Mouse (Mus musculus): ENCODE data around the gene Plcl2. TPM values are rescaled to one million over a fixed set of nuclear protein-coding genes. Genes with fewer than 3 reads are reported as not detected.
"Not testable (repeated sequence)": the region's sequence is repeated elsewhere in the genome, so short reads cannot be mapped to it uniquely, and the experiment has no call there.

The Plcl2 gene
- total RNA-seq, 4 experiments from 2014 or later, result 81.9 to 98.5 (median 91.1) TPM

DNA sequence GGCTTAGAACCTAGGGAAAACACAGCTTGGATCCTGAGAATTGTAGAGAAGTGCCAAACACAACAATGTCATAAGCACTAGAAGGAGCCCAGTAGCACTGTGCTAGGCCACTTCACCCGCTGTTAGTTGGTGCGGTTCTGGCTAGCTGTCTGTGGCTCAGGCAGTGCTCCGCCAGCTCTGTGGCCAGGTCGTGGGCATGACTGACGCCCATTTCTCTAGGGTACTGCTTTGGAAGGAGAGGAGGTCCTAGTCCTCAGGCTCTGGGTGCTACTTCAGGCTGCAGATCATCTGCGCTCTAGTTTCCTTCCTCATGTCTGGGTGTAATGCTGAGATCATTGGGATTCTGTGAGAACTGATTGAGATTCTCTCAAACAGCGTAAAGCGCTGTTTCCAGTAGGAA is 20.9 kb downstream of the Plcl2 start:
- no peak for DNase-seq (ENCODE audit: low spot score in 2 of 2)

DNA sequence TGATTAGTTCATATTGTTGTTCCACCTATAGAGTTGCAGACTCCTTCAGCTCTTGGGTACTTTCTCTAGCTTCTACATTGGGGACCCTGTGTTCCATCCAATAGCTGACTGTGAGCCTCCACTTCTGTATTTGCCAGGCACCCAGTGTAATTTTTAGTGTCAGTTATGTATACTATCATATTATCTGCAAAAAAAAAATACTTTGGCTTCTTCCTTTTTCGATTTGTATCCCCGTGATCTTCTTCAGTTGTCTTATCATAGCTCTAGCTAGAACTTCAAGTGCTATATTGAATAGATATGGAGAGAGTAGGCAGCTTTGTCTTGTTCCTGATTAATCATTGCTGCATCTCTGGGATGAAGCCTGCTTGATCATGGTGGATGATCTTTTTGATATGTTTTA is 25.7 kb downstream of the Plcl2 start:
- not testable (repeated sequence) for DNase-seq (ENCODE audit: low spot score in 2 of 2)

DNA sequence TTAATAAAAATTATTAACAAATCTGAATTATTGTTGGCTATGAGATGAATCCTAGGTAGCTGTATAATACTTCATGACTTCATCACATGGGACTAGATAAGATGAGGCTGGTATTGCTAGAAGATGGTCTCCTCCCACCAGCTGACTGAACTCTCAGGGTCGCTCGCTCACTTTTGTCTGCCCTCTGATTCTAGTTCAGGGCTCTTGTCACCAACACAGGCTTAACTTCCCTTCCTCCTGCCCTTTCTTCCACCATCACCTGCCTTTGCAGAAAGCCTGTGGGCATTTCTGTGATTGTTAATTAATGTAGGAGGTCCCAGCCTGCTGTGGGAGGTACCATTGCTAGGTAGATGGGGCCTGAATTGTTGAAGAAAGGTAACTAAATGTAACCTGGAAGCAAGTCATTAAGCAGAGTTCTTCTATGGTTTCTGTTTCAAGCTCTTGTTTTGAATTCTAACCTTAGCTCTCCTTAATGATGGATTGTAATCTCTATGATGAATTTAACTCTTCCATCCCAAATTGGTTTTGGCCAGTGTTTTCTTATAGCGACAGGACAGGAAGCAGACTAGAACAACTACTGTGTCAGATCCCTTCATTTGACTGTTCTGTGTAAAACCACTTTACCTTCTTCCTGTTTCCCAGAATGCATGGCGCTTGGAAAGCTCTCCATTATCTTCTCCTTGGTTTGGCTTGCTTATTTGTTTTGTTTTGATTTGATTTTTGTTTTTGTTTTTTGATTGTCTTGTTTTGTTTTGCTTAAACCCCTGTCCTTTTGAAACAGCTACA is 27.4 kb downstream of the Plcl2 start:
- DNase-seq (ENCODE audit: low spot score in 2 of 2), result no peak

DNA sequence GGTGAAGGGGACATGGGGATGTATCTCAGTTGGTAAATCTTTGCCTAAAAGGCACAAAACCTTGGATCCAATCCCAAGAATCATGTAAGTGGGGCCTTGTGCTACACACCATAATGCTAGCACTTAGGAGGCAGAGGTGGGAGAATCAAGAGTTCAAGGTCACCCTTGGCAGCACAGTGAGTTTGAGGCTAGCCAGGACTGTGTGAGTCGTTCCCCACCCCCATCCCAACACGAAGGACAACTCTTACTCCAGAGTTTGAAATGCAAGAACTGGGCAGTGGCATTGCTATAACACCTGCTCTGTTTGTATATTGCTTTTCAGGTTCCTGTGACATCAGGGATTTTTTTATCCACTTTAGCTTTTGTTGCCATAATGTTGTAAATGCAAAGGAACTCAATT is 28.6 kb downstream of the Plcl2 start:
- no peak for DNase-seq (ENCODE audit: low spot score in 2 of 2)

DNA sequence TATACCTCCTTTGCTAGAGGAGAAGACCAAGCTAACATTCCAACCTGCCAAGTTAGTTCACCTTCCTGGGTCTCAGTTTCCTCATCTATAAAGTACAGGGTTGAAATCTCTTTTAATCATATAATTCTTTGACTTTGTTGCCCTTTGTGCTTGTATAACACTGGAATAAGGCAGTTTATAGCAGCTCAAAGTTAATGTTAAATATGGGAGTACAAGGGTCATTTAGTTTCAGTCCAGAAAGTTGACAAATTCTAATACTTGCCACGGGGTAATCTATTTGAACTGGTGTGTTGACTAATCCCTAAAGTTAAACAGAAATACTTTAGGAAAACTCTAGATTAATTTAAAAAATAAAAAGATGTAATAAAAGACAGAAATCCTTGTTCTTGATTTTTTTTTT is 35.7 kb downstream of the Plcl2 start:
- DNase-seq (ENCODE audit: low spot score in 2 of 2), result no peak

DNA sequence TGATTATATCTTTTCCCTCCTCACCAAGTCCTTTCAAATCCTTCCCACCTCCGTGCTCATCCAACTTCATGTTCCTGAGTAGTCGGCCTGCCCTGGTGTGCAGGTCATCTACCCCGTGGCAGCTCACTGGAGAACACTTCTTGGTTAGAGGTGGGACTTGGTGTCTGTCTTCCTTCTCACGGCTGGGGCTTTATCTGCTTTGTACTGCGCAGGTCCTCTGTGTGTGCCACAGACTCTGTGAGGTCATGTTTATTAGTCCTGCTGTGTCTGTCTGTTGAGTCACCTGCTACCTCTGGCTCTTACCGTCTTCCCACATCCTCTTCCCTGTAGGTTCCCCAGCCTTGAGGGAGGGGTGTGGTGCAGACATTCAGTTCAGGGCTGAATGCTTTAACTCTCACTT is 36.1 kb downstream of the Plcl2 start:
- DNase-seq (ENCODE audit: low spot score in 2 of 2), result no peak

DNA sequence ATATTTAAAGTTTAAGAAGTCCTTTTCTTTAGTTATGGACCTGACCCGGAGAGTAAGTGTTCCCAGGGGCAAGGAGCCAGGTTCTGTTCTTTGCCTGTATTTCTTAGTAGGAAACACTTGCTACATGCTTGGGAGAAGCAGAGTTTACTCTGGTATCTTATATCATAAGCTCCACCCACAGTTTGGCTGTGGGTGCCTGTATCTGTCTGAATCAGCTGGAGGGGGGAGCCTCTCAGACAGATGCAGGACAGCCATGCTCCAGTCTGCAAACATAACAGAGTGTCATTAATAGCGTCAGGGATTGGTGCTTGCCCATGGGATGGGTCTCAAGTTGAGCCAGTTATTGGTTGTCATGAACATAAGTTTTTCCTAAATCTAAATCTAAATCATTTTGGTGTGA is 42.9 kb downstream of the Plcl2 start:
- no peak for DNase-seq (ENCODE audit: low spot score in 2 of 2)

DNA sequence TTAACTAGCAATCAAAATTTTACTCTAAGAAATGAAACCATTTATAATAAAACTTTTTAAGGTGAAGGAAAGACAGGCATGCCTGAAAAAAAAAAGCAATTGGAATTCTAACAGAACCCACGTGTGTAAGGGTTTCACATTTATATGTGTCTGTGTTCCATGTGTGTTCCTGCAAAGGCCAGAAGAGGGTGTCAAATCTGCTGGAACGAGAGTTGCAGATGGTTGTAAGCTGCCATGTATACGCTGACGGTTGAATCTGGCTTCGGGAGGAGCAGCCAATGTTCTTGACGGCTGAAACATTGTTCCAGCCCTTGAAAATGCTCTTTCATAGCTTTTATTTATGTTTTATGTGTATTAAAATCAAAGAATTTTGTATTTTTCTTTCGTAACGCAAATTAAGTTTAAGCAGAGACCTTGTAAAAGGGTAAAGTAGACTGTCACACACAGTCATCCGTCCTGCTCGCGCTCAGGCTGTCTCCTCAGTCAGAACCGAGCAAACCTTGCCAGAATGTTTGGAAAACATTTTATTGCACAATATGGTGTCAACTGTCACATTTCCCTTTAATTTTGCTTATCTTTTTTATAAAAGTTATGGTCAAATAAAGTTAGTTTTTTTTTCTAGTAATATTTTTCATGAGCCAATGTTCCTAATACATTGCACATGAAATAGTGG is 48.5 kb downstream of the Plcl2 start:
- no peak for DNase-seq (ENCODE audit: low spot score in 2 of 2)

DNA sequence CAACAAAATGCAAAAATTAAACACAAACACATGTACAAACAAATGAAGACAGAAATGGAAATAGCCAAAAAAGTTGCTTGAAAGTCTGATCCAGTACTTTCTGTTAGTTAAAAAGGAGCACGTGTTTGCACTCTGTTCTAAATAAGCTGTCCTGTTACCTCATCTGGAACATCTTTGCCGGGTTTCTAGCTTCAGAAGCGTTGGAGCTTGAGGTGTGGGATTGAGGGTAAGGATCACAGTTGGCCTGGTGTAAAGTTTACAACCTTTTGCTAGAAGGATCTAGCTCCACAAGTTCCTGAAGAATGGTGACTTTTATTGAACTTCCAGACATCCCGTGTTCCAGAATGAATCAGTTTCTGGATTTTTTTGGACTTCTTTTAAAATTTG is 49.0 kb downstream of the Plcl2 start:
- DNase-seq (ENCODE audit: low spot score in 2 of 2), result no peak

DNA sequence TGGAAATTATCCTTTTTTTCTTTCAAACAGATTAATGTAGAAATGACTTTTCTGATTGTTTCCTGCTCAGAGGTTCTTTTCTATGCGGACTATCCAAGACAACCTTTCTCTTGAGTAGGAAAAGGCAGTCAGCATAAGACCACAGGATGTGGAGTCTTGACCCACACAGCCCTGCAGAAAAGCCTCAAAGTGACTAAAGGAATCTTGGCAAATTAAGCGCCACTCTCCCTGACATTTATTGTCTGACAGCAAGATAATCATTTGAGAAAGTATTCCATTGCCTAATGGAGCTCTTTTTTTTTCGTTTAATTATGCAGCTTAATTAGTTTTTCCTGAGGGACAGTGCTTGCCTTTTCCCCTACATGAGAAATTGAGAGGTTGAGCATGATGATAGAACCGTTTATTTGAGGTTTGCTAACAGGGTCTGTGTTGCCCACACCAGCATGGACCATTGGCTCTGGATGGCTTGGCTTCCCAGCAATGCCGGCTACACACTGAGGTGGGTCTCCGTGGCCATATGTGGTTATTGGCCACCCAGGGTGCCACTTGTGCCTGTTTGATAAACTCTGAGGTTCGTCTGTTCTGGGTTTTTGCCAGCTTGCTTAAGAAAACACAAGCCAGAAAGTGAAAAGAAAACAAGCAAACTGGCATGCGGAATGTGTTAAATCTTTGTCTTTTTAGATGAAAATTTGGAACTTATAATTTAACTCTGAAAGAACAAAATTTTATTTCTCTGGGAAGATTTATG is 56.3 kb downstream of the Plcl2 start:
- no peak for DNase-seq (ENCODE audit: low spot score in 2 of 2)

DNA sequence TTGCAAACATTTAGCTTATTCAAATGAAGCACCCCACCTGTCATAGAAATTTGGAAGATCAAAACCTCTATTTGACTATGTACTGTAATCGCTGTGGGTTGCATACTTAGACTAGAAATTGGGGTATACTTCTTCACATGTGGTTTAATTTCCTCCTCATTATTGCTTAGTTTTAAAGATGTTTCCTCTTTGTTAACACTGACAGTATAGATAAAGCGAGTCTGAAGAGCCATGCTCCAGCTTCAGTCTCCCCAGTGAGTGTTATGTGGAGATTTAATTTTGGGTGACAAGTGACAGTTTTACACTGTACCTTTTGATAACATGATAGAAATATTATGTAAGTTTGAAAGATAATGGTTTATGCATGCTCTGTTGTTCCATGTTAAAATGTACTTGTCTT is 59.6 kb downstream of the Plcl2 start:
- no peak for DNase-seq (ENCODE audit: low spot score in 2 of 2)

DNA sequence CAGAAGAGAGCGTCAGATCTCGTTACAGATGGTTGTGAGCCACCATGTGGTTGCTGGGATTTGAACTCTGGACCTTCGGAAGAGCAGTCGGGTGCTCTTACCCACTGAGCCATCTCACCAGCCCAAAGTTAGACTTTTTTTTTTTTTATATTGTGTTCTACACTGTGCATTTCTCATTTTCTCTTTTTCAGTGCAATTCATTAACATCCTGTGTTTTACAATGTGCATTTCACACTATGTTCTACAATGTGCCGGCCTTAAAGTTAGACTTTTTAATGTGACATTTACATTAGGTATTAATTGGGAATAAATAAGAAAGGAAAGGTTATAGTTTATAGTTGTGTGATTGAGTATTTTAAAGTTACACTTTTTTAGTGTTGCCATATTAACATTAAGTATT is 61.0 kb downstream of the Plcl2 start:
- DNase-seq (ENCODE audit: low spot score in 2 of 2), result not testable (repeated sequence)

DNA sequence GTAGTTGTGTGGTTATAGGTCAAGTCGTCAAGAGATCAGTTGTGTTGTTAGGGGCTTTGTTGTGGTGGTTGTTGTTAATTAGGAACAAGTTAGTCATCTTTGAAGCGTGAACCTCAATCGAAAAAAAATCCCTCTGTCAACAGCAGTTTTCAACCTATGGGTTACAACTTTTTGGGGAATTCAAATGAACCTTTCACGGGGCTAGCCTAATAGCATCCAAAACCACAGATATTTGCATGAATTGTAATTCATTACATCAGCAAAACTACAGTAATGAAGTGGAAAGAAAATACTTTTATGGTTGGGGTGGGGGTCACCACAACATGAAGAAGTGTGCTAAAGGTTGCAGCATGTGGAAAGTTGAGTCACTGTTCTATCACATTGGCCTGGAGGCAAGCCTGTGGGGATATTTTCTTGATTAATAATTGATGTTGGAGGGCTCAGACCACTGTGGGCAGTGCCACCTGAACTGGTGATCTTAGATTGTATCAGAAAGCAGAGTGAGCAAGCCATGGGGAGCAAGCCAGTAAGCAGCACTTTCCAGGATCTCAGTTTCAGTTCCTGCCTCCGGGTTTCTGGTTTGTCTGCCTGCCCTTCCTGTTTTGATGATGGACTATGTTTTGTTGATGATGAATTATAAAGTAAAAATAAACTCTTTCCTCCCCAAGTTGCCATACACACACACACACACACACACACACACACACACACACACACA is 61.6 kb downstream of the Plcl2 start:
- no peak for DNase-seq (ENCODE audit: low spot score in 2 of 2)

DNA sequence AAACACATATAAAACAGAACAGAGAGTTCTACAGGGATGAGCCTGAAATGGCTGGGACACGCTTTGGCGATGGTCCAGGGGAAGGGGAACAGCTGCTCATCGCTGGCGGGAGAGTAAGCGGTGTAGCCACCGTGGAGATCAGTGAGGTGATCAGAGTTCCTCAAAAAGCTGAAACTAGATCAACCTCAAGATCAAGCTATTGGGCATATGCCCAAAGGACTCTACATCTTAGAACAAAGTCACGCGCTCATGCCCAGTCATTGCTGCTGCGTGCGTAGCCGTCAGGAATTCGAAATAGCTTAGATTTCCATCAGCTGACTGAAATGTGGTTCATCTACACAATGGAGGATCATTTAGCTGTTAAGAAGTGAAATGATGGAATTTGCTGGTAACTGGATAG is 65.0 kb downstream of the Plcl2 start:
- DNase-seq (ENCODE audit: low spot score in 2 of 2), result no peak

DNA sequence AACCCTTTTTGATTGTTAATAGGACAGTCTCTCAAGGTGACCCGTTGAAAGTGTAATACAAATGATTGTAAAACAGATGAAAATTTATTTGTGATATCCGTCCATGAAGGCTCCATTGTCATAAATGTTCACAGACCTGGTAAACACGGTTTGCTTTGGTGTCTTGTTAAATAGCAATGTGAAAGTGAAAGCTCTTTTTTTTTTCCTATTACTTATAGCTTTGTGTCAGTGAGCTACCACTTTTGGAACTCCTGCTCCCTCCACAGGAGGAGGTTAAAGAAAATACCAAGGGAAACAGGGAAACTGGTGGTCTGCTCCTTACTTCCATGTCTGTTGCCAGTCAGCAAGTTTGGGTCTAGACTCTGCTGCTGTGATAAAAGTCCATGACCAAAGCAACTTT is 71.2 kb downstream of the Plcl2 start:
- DNase-seq (ENCODE audit: low spot score in 2 of 2), result no peak

DNA sequence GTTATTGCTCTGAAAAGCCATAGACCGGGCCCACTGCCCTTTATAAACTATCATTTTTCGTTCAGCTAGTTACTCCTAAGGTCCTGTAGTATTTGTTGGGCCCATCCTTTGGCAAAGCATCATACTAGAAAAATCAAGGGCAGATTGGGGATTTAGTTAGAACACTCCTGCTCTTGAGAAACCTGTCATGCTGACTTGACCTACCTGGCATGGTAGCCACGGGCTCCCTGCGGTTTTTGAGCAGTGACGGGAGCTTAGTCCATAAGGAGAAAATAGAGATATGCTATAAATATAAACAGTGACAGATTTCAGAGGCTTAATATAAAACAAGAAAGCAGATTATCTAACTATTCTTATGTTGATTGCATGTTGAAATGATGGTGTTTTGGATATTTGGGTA is 77.6 kb downstream of the Plcl2 start:
- DNase-seq (ENCODE audit: low spot score in 2 of 2), result no peak

DNA sequence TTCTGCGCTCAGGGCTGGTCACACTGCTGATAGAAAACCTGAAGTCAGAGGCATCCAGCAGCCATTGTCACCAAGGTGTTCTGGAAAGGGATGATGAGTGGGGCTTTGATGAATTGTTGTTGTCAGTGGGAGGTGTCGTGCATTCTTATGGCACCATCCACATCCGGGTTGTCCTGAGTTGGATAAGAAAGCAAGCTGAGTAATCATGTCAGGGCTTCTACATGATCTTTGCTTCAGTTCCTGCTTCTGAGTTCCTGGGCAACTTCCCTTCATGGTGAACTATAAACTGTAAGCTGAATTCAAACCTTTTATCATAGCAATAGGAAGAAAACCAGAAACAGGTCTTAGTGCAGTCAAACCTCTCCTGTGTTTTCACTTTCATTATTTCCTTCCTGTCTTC is 78.7 kb downstream of the Plcl2 start:
- no peak for DNase-seq (ENCODE audit: low spot score in 2 of 2)

DNA sequence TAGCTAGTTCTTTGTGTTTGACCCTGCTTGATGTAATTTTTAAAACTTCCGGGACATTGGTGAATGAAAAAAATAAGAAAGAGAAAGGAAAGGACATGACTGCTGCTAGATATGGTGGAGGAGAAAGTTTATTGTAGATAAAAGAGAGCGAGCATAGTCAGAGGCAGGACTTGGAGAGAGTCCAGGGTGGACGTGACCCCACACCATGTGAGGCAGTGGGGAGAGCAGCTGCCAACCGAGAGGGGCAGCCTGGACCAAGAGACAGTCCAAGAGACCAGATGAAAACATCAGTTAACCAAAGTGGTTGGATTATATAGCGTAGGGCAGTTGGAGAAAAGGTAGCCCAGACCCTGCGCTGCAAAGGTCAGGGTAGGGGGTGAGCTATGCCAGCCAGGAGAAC is 91.0 kb downstream of the Plcl2 start:
- DNase-seq (ENCODE audit: low spot score in 2 of 2), result no peak

DNA sequence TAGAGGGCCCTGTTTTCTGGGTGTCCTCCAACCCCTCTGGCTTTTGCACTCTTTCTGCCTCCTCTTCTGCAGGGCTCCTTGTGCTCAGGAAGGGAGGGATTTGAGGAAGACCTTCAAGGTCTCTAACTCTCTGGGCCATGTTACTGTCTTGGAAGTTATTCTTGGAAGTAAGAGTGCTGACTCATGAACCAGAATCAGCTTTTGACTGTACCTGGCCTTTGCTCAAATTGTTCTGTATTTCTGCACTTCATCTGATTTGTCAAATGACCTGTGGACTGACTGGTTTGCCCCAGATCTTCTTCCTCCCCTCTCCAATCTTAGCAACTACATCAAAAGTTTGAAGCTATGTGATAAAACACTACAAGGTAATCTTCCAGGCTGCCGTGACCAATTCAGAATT is 91.5 kb downstream of the Plcl2 start:
- DNase-seq (ENCODE audit: low spot score in 2 of 2), result no peak

DNA sequence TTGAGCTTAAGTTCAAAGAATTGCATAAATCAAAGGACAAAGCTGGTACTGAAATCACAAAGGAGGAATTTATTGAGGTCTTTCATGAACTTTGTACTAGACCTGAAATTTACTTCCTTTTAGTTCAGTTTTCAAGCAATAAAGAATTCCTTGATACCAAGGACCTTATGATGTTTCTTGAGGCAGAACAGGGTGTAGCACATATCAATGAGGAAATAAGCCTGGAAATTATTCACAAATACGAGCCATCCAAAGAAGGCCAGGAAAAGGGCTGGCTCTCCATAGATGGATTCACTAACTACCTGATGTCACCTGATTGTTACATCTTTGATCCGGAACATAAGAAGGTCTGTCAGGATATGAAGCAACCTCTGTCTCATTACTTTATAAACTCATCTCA is 97.7 kb downstream of the Plcl2 start:
- no peak for DNase-seq (ENCODE audit: low spot score in 2 of 2)

DNA sequence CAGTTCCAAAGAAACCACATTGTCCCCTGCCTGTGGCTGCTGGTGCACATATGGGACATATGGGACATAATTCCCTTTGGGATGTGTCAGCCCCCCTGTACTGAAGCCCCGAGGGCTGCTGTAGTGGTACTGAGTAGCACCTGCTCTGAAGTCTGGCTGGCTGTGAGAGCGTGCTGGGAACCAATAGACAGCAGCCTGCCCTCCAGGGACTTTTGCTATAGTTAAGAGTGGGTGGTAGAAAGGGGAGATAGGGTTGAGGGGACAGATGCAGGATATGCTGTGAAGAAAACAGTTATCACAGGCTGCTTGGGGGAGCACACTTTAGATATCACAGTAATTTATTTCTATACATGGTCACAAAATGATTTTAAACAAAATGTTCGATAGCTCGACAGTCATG is 100.7 kb downstream of the Plcl2 start:
- DNase-seq (ENCODE audit: low spot score in 2 of 2), result no peak

Data from left cerebral cortex, adult 8-10 months (tissue).